Mouse (Mus musculus) CH12.LX (cell line): ENCODE results near the gene Exoc2. TPM values are rescaled to one million over a fixed set of nuclear protein-coding genes. Genes with fewer than 3 reads are reported as not detected.

Experiments used
- DNase-seq: peaks from one replicate; pipeline ENCODE4 v3.0.0-alpha.2; 2013; ENCODE audit errors: extremely low read depth
- H3K27ac ChIP-seq: 2 replicates; pipeline ENCODE4 v1.5.1; 2012; ENCODE audit warnings: low read depth, mild to moderate bottlenecking, control low read depth, moderate library complexity; ENCODE audit not compliant: insufficient read depth
- H3K27me3 ChIP-seq: replicated peaks from 2 replicates; pipeline ENCODE3; 2012; ENCODE audit warnings: inconsistent platforms
- H3K36me3 ChIP-seq, 2 experiments: replicated peaks in 1 of 2; 2 replicates each; pipeline versions ENCODE3 to v1.6.1; 2012; ENCODE audit warnings: inconsistent platforms in 1 of 2, low read length in 1 of 2, mild to moderate bottlenecking in 1 of 2, mixed read lengths in 1 of 2, moderate library complexity in 1 of 2; ENCODE audit not compliant: control insufficient read depth in 1 of 2, insufficient read depth in 1 of 2
- H3K4me1 ChIP-seq, 2 experiments: 2 replicates each; pipeline ENCODE4 v1.6.1; 2012; ENCODE audit warnings: inconsistent platforms in 1 of 2, moderate library complexity in 1 of 2; ENCODE audit not compliant: insufficient read depth in 2 of 2, control insufficient read depth in 1 of 2
- H3K4me2 ChIP-seq: 2 replicates; pipeline ENCODE4 v1.6.1; 2012; ENCODE audit warnings: low read depth, mild to moderate bottlenecking, control low read depth; ENCODE audit not compliant: poor library complexity, insufficient read depth, severe bottlenecking
- H3K4me3 ChIP-seq, 3 experiments: fragments of 150-350 bp in 1 of 3; sonication (generic) in 1 of 3; replicated peaks in 1 of 3; 2 replicates each; pipeline versions ENCODE3 to v1.5.1; 2011 to 2012; ENCODE audit warnings: low read depth in 2 of 3, low read length in 2 of 3, mild to moderate bottlenecking in 2 of 3, moderate library complexity in 2 of 3, control low read depth in 1 of 3, improper control_type of control experiment in 1 of 3, inconsistent platforms in 1 of 3, mixed read lengths in 1 of 3; ENCODE audit not compliant: poor library complexity in 1 of 3
- H3K79me2 ChIP-seq: replicated peaks from 2 replicates; pipeline ENCODE4 v1.6.1; 2012; ENCODE audit warnings: mild to moderate bottlenecking, moderate library complexity; ENCODE audit not compliant: control insufficient read depth, poor library complexity, insufficient read depth, severe bottlenecking; ENCODE audit errors: extremely low read depth
- H3K9ac ChIP-seq: 2 replicates; pipeline ENCODE4 v1.6.1; 2012; ENCODE audit warnings: low read depth, mild to moderate bottlenecking, control low read depth, moderate library complexity; ENCODE audit not compliant: insufficient read depth
- H3K9me3 ChIP-seq: replicated peaks from 2 replicates; pipeline ENCODE3; 2012; ENCODE audit warnings: low read length, inconsistent platforms, mixed read lengths
- BHLHE40 ChIP-seq: IDR thresholded peaks from 2 replicates; pipeline ENCODE4 v1.6.1; 2011; ENCODE audit warnings: mild to moderate bottlenecking, low read depth, low read length, improper control_type of control experiment
- E2F4 ChIP-seq: IDR thresholded peaks from 2 replicates; pipeline ENCODE4 v1.6.1; 2011; ENCODE audit warnings: low read depth, low read length, improper control_type of control experiment; ENCODE audit not compliant: insufficient replicate concordance
- ELF1 ChIP-seq: IDR thresholded peaks from 2 replicates; pipeline ENCODE4 v1.6.1; 2014; ENCODE audit warnings: low read depth, mild to moderate bottlenecking, inconsistent platforms, low read length, improper control_type of control experiment
- GABPA ChIP-seq: IDR thresholded peaks from 2 replicates; pipeline ENCODE4 v1.6.1; 2012; ENCODE audit warnings: low read depth, low read length, improper control_type of control experiment, inconsistent platforms; ENCODE audit not compliant: insufficient replicate concordance
- JUN ChIP-seq: IDR thresholded peaks from 2 replicates; pipeline ENCODE4 v1.6.1; 2011; ENCODE audit warnings: low read depth, mild to moderate bottlenecking, low read length, improper control_type of control experiment, moderate library complexity; ENCODE audit not compliant: insufficient read depth
- JUND ChIP-seq: conservative IDR thresholded peaks from 2 replicates; pipeline ENCODE4 v1.6.1; 2011; ENCODE audit warnings: low read depth, low read length, improper control_type of control experiment
- KAT2A ChIP-seq: IDR thresholded peaks from 2 replicates; pipeline ENCODE4 v1.6.1; 2012; ENCODE audit warnings: low read length, improper control_type of control experiment, inconsistent platforms; ENCODE audit not compliant: insufficient replicate concordance
- MAFK ChIP-seq: IDR thresholded peaks from 2 replicates; pipeline ENCODE4 v1.6.1; 2011; ENCODE audit warnings: low read length, improper control_type of control experiment; ENCODE audit not compliant: insufficient replicate concordance
- MAX ChIP-seq: IDR thresholded peaks from 2 replicates; pipeline ENCODE4 v1.6.1; 2011; ENCODE audit warnings: low read length, improper control_type of control experiment
- MAZ ChIP-seq: IDR thresholded peaks from 2 replicates; pipeline ENCODE4 v1.6.1; 2012; ENCODE audit warnings: low read depth, mild to moderate bottlenecking, inconsistent platforms, low read length, improper control_type of control experiment, moderate library complexity
- MXI1 ChIP-seq: IDR thresholded peaks from 2 replicates; pipeline ENCODE4 v1.6.1; 2011; ENCODE audit warnings: mild to moderate bottlenecking, low read depth, low read length, improper control_type of control experiment
- MYC ChIP-seq: IDR thresholded peaks from 2 replicates; pipeline ENCODE4 v1.6.1; 2011; ENCODE audit warnings: low read depth, mild to moderate bottlenecking, improper control_type of control experiment, low read length
- PAX5 ChIP-seq: IDR thresholded peaks from 2 replicates; pipeline ENCODE4 v1.6.1; 2012; ENCODE audit warnings: low read length, inconsistent platforms, mixed read lengths
- POLR2A ChIP-seq: IDR thresholded peaks from 2 replicates; pipeline ENCODE4 v1.6.1; 2011; ENCODE audit warnings: low read depth, mild to moderate bottlenecking, improper control_type of control experiment, low read length
- POLR2AphosphoS2 ChIP-seq: IDR thresholded peaks from 2 replicates; pipeline ENCODE4 v1.6.1; 2011; ENCODE audit warnings: low read depth, low read length, improper control_type of control experiment
- RAD21 ChIP-seq: IDR thresholded peaks from 2 replicates; pipeline ENCODE4 v1.6.1; 2011; ENCODE audit warnings: low read depth, mild to moderate bottlenecking, low read length, improper control_type of control experiment, moderate library complexity
- RCOR1 ChIP-seq: conservative IDR thresholded peaks from 2 replicates; pipeline ENCODE4 v1.6.1; 2012; ENCODE audit warnings: low read depth, mild to moderate bottlenecking, inconsistent platforms, low read length, improper control_type of control experiment
- SMC3 ChIP-seq: IDR thresholded peaks from 2 replicates; pipeline ENCODE4 v1.6.1; 2011; ENCODE audit warnings: low read depth, low read length, improper control_type of control experiment
- TCF12 ChIP-seq: IDR thresholded peaks from 2 replicates; pipeline ENCODE4 v1.6.1; 2014; ENCODE audit warnings: low read depth, mild to moderate bottlenecking, inconsistent platforms, low read length, improper control_type of control experiment
- UBTF ChIP-seq: IDR thresholded peaks from 2 replicates; pipeline ENCODE4 v1.6.1; 2012; ENCODE audit warnings: low read depth, mild to moderate bottlenecking, inconsistent platforms, low read length, improper control_type of control experiment, moderate library complexity
- ZKSCAN1 ChIP-seq: IDR thresholded peaks from 2 replicates; pipeline ENCODE4 v1.6.1; 2012; ENCODE audit warnings: low read depth, inconsistent platforms, low read length, improper control_type of control experiment, borderline replicate concordance
- ZNF384 ChIP-seq: IDR thresholded peaks from 2 replicates; pipeline ENCODE4 v1.6.1; 2012; ENCODE audit warnings: low read depth, low read length, improper control_type of control experiment, inconsistent platforms
- dilution Hi-C: fragments of 300-500 bp; cut with MboI; formaldehyde crosslinking; loops from 2 replicates; pipeline ENCODE4 v1.14.3; 2020; ENCODE audit warnings: low sequenced_read_pairs; ENCODE audit not compliant: extremely low pct_unique_long_range_greater_than_20kb, extremely low pct_ligation_motif_present
- in situ Hi-C: fragments of 300-500 bp; cut with MboI; formaldehyde crosslinking; loops from 3 replicates; pipeline ENCODE4 v1.14.3; 2019; ENCODE audit warnings: low sequenced_read_pairs, low pct_ligation_motif_present, low pct_unique_long_range_greater_than_20kb, mixed read lengths
- polyA plus RNA-seq: library from polyadenylated mRNA; unstranded; fragments of >175 nt; gene quantifications from 2 replicates; pipeline ENCODE4 v1.2.1, GENCODE M21; 2012; ENCODE audit warnings: low read depth; ENCODE audit not compliant: insufficient read length
- total RNA-seq, 2 experiments: library from RNA; depleted of rRNA; stranded (reverse); fragments of 300-350 nt in 1 of 2; fragments of >200 nt in 1 of 2; gene quantifications; 2 replicates each; pipeline ENCODE4 v1.2.3; 2012 to 2014

Gene Exoc2
- total and polyA plus RNA-seq, 3 experiments, result 21.1 to 33.0 (median 29.7) TPM

GRCm38 (mm10) chr13:30841843-30842242 lies 132.1 kb downstream of the Exoc2 start:
- no peak overlapping the region for H3K27ac ChIP-seq
- no peak overlapping the region for H3K4me3 ChIP-seq
- in situ Hi-C loops (no loop called here), dilution Hi-C loops (no loop called here)
- TF ChIP-seq ZKSCAN1, result no peak
- no peak for TF ChIP-seq RAD21
- no peak for TF ChIP-seq MXI1
- no peak for TF ChIP-seq RCOR1
- TF ChIP-seq GABPA, result no peak
- TF ChIP-seq UBTF, result no peak
- no peak for TF ChIP-seq MYC
- no peak for TF ChIP-seq TCF12
- no peak for TF ChIP-seq E2F4
- TF ChIP-seq JUND, result no peak
- no peak for TF ChIP-seq KAT2A
- TF ChIP-seq JUN, result no peak
- TF ChIP-seq BHLHE40, result no peak
- no peak for TF ChIP-seq POLR2AphosphoS2
- no peak for TF ChIP-seq MAX
- TF ChIP-seq MAFK, result no peak
- no peak for TF ChIP-seq ZNF384
- TF ChIP-seq SMC3, result no peak
- no peak for TF ChIP-seq POLR2A
- no peak for TF ChIP-seq ELF1
- H3K4me1 ChIP-seq, result peaks cover 2 to 25% of the 10 kb centered on the region in 2 experiments; a peak in 3 of 4 replicates
- no peaks in the 10 kb centered on the region for H3K79me2 ChIP-seq
- H3K27me3 ChIP-seq, result no peaks in the 10 kb centered on the region
- no peaks in the 10 kb centered on the region for H3K9me3 ChIP-seq
- no peak overlapping the region for H3K9ac ChIP-seq
- H3K36me3 ChIP-seq, result peaks cover 18 to 49% of the 10 kb centered on the region in 2 experiments
- DNase-seq, result no peak
- no peak overlapping the region for H3K4me2 ChIP-seq

GRCm38 (mm10) chr13:30841306-30841705 lies 132.6 kb downstream of the Exoc2 start:
- Histone ChIP-seq H3K9ac (no peak overlapping the region), H3K4me1 (peaks cover 2 to 25% of the 10 kb centered on the region in 2 experiments; a peak in 3 of 4 replicates), H3K4me2 (no peak overlapping the region), H3K4me3 (no peak overlapping the region), H3K9me3 (no peaks in the 10 kb centered on the region), H3K27ac (no peak overlapping the region), H3K27me3 (no peaks in the 10 kb centered on the region), H3K36me3 (peaks cover 20 to 48% of the 10 kb centered on the region in 2 experiments), H3K79me2 (no peaks in the 10 kb centered on the region)
- no peak for TF ChIP-seq MAZ
- no peak for TF ChIP-seq ELF1
- no peak for TF ChIP-seq PAX5
- dilution Hi-C loops (no loop called here), in situ Hi-C loops (no loop called here)
- DNase-seq, result no peak
